Mouse (Mus musculus): ENCODE measurements around the gene Daxx. TPM values are rescaled to one million over a fixed set of nuclear protein-coding genes. Genes with fewer than 3 reads are reported as not detected.
"Not testable (repeated sequence)": the region's sequence is repeated elsewhere in the genome, so short reads cannot be mapped to it uniquely, and the experiment has no call there.

Daxx gene
- polyA plus RNA-seq, 1 experiment from 2014 or later: 55.0 TPM

DNA sequence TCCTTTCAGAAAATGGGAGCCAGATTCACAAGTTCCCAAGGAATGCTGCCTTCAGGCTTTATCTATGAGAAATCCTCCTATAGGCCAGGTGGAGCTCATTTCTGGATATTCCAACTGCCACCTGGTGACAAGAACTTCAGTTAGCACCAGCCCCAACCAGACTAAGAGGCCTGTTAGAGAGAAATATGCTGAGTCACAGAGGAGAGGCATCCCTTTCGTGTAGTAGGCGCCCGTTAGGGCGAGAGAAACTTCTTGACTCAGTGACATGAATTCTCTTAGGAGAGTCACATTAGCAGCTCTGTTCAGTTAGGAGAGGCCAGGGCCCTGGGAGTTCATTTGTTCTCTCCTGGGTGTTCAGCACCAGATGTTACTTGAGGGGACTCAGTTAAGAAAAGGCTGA, 9.6 kb upstream of the Daxx start:
- Histone ChIP-seq H3K9ac (replicated peaks; ENCODE audit: low read length) (no peak overlapping the region), H3K27ac (replicated peaks; ENCODE audit: low read depth, low read length) (no peak overlapping the region), H3K4me1 (ENCODE audit: control insufficient read depth, insufficient read depth, low read length) (no peaks in the 10 kb centered on the region), H3K9me3 (replicated peaks; ENCODE audit: control insufficient read depth, low read length) (no peaks in the 10 kb centered on the region), H3K4me2 (ENCODE audit: low read depth, low read length) (no peak overlapping the region), H3K27me3 (ENCODE audit: control insufficient read depth, insufficient read depth, low read length) (no peaks in the 10 kb centered on the region), H3K4me3 (ENCODE audit: low read depth, low read length) (no peak overlapping the region), H3K36me3 (replicated peaks; ENCODE audit: control insufficient read depth, insufficient read depth, low read depth, low read length) (no peaks in the 10 kb centered on the region)
- ATAC-seq (replicated peaks; ENCODE audit: insufficient number of reproducible peaks, low FRiP score, low TSS enrichment, low read depth): no peak
- no peak for DNase-seq (ENCODE audit: low spot score)
- WGBS: 79% methylated on average over 4 of the region's 4 CpGs

DNA sequence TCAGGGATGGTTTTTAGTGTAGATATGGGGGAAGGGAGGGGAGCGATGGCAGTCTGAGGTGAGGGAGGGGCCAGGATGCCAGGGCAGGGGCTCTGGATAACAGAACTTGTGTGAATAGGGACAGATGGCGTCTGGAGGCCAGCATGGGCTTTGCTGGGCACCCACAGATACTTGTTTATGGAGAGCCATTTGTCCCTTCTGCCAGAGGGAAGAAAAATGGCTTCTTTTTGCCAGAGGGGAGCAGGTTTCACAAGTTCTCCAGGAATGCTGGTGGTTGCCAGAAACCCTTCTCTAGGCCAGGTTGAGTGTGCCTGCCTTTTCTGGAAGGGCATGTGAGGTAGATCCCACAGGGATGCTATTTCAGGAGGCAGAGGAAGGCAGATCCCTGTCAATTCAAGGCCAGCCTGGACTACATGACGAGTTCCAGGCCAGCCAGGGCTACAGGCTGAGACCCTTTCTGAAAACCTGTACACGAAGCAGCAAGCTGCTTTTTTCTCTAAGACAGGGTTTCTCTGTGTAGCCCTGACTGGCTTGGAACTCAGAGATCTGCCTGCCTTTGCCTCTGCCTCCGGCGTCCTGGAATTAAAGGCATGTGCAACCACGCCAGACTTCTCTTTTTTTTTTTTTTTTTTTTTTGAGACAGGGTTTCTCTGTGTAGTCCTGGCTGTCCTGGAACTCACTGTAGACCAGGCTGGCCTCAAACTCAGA, 8.8 kb upstream of the Daxx start:
- WGBS: 69% methylated on average over 7 of the region's 7 CpGs
- H3K36me3 ChIP-seq (replicated peaks; ENCODE audit: control insufficient read depth, insufficient read depth, low read depth, low read length): no peaks in the 10 kb centered on the region
- no peak for ATAC-seq (replicated peaks; ENCODE audit: insufficient number of reproducible peaks, low FRiP score, low TSS enrichment, low read depth)
- no peak overlapping the region for H3K27ac ChIP-seq (replicated peaks; ENCODE audit: low read depth, low read length)
- H3K9me3 ChIP-seq (replicated peaks; ENCODE audit: control insufficient read depth, low read length): no peaks in the 10 kb centered on the region
- H3K4me2 ChIP-seq (ENCODE audit: low read depth, low read length): no peak overlapping the region
- H3K9ac ChIP-seq (replicated peaks; ENCODE audit: low read length): no peak overlapping the region
- no peaks in the 10 kb centered on the region for H3K4me1 ChIP-seq (ENCODE audit: control insufficient read depth, insufficient read depth, low read length)
- no peaks in the 10 kb centered on the region for H3K27me3 ChIP-seq (ENCODE audit: control insufficient read depth, insufficient read depth, low read length)
- no peak for DNase-seq (ENCODE audit: low spot score)
- H3K4me3 ChIP-seq (ENCODE audit: low read depth, low read length): no peak overlapping the region

DNA sequence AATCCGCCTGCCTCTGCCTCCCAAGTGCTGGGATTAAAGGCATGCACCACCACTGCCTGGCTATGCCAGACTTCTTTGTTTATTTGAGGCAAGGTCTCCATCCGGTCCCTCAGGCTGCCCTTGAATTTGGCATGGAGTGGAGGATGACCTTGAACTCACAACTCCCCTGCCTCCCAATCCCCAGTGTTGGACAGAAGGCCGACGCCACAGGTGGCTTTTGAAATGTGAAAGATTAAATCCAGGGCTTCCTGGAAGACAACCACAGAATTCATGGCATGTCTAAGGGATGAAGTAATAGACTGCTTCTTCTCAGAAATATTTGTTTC, 8.3 kb upstream of the Daxx start:
- Histone ChIP-seq H3K9me3 (replicated peaks; ENCODE audit: control insufficient read depth, low read length) (no peaks in the 10 kb centered on the region), H3K9ac (replicated peaks; ENCODE audit: low read length) (no peak overlapping the region), H3K27me3 (ENCODE audit: control insufficient read depth, insufficient read depth, low read length) (no peaks in the 10 kb centered on the region), H3K4me2 (ENCODE audit: low read depth, low read length) (no peak overlapping the region), H3K4me1 (ENCODE audit: control insufficient read depth, insufficient read depth, low read length) (no peaks in the 10 kb centered on the region), H3K4me3 (ENCODE audit: low read depth, low read length) (no peak overlapping the region), H3K27ac (replicated peaks; ENCODE audit: low read depth, low read length) (no peak overlapping the region), H3K36me3 (replicated peaks; ENCODE audit: control insufficient read depth, insufficient read depth, low read depth, low read length) (no peaks in the 10 kb centered on the region)
- ATAC-seq (replicated peaks; ENCODE audit: insufficient number of reproducible peaks, low FRiP score, low TSS enrichment, low read depth) (no peak), DNase-seq (ENCODE audit: low spot score) (no peak)
- 81% methylated on average over 4 of the region's 4 CpGs for WGBS

DNA sequence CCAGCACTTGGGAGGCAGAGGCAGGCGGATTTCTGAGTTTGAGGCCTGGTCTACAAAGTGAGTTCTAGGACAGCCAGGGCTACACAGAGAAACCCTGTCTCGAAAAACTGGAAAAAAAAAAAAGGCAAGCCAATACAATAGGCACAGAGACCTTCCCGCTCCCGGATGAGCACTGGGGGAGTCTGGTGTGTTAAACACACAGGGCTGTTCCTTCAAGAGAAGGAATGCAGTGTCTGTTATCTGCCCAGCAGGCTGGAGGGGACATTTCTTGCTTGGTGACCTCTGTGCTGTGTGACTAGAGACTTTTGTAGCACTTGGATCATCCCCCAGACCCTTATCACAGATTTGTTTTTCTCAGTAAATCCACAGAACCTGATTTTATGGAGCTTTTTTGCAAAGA, 7.6 kb upstream of the Daxx start:
- Histone ChIP-seq H3K27ac (replicated peaks; ENCODE audit: low read depth, low read length) (no peak overlapping the region), H3K4me3 (ENCODE audit: low read depth, low read length) (no peak overlapping the region), H3K9ac (replicated peaks; ENCODE audit: low read length) (no peak overlapping the region), H3K27me3 (ENCODE audit: control insufficient read depth, insufficient read depth, low read length) (no peaks in the 10 kb centered on the region), H3K4me1 (ENCODE audit: control insufficient read depth, insufficient read depth, low read length) (no peaks in the 10 kb centered on the region), H3K9me3 (replicated peaks; ENCODE audit: control insufficient read depth, low read length) (no peaks in the 10 kb centered on the region), H3K4me2 (ENCODE audit: low read depth, low read length) (no peak overlapping the region), H3K36me3 (replicated peaks; ENCODE audit: control insufficient read depth, insufficient read depth, low read depth, low read length) (no peaks in the 10 kb centered on the region)
- no peak for ATAC-seq (replicated peaks; ENCODE audit: insufficient number of reproducible peaks, low FRiP score, low TSS enrichment, low read depth)
- DNase-seq (ENCODE audit: low spot score): no peak
- WGBS: 61% methylated on average over 4 of the region's 4 CpGs

DNA sequence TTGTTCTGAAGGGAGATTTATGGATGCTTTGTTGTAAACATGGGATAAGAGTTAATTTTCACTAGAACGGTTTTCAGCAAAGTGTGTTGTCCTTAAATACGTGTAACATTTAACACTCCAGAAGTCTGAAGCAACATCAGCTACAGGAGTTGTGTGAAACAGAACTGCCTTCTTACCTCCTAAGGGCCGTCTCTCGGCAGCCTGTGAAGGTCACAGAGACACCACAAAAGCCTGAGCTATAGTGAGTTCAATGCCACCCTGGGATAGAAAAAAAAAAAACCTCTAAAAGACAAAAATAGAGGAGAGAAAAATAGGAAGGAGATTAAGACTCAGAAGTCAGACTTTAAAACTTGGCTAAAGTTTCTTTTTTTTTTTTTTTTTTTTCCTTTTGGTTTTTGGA, 7.1 kb upstream of the Daxx start:
- no peak for ATAC-seq (replicated peaks; ENCODE audit: insufficient number of reproducible peaks, low FRiP score, low TSS enrichment, low read depth)
- no peak for DNase-seq (ENCODE audit: low spot score)
- no peaks in the 10 kb centered on the region; the same call in 1 of the 2 replicates for H3K27me3 ChIP-seq (ENCODE audit: control insufficient read depth, insufficient read depth, low read length)
- WGBS: 85% methylated on average over 4 of the region's 4 CpGs
- H3K4me1 ChIP-seq (ENCODE audit: control insufficient read depth, insufficient read depth, low read length): no peaks in the 10 kb centered on the region
- no peak overlapping the region for H3K4me3 ChIP-seq (ENCODE audit: low read depth, low read length)
- H3K9ac ChIP-seq (replicated peaks; ENCODE audit: low read length): no peak overlapping the region
- no peaks in the 10 kb centered on the region for H3K36me3 ChIP-seq (replicated peaks; ENCODE audit: control insufficient read depth, insufficient read depth, low read depth, low read length)
- H3K27ac ChIP-seq (replicated peaks; ENCODE audit: low read depth, low read length): no peak overlapping the region
- no peaks in the 10 kb centered on the region for H3K9me3 ChIP-seq (replicated peaks; ENCODE audit: control insufficient read depth, low read length)
- H3K4me2 ChIP-seq (ENCODE audit: low read depth, low read length): no peak overlapping the region

DNA sequence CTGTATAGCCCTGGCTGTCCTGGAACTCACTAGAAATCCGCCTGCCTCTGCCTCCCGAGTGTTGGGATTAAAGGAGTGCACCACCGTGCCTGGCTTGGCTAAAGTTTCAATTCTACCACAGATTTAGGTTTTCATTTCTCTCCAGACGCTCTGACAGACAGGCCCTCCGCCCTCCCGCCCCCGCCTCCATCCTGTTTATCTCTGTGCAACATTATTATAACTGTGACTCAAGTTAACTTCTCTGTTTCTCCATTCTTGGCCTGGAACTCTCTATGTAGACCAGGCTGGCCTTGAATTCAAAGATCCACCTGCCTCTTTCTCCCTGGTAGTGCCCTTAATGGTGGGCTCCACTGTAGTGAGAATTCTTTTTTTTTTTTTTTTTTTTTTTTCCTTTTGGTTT, 6.7 kb upstream of the Daxx start:
- H3K4me3 ChIP-seq (ENCODE audit: low read depth, low read length): no peak overlapping the region
- no peaks in the 10 kb centered on the region for H3K9me3 ChIP-seq (replicated peaks; ENCODE audit: control insufficient read depth, low read length)
- DNase-seq (ENCODE audit: low spot score) (no peak), ATAC-seq (replicated peaks; ENCODE audit: insufficient number of reproducible peaks, low FRiP score, low TSS enrichment, low read depth) (no peak)
- H3K4me2 ChIP-seq (ENCODE audit: low read depth, low read length): no peak overlapping the region
- H3K9ac ChIP-seq (replicated peaks; ENCODE audit: low read length): no peak overlapping the region
- WGBS: 78% methylated on average over 7 of the region's 7 CpGs
- no peak overlapping the region for H3K27ac ChIP-seq (replicated peaks; ENCODE audit: low read depth, low read length)
- no peaks in the 10 kb centered on the region; the same call in 1 of the 2 replicates for H3K27me3 ChIP-seq (ENCODE audit: control insufficient read depth, insufficient read depth, low read length)
- no peaks in the 10 kb centered on the region for H3K4me1 ChIP-seq (ENCODE audit: control insufficient read depth, insufficient read depth, low read length)
- H3K36me3 ChIP-seq (replicated peaks; ENCODE audit: control insufficient read depth, insufficient read depth, low read depth, low read length): no peaks in the 10 kb centered on the region

DNA sequence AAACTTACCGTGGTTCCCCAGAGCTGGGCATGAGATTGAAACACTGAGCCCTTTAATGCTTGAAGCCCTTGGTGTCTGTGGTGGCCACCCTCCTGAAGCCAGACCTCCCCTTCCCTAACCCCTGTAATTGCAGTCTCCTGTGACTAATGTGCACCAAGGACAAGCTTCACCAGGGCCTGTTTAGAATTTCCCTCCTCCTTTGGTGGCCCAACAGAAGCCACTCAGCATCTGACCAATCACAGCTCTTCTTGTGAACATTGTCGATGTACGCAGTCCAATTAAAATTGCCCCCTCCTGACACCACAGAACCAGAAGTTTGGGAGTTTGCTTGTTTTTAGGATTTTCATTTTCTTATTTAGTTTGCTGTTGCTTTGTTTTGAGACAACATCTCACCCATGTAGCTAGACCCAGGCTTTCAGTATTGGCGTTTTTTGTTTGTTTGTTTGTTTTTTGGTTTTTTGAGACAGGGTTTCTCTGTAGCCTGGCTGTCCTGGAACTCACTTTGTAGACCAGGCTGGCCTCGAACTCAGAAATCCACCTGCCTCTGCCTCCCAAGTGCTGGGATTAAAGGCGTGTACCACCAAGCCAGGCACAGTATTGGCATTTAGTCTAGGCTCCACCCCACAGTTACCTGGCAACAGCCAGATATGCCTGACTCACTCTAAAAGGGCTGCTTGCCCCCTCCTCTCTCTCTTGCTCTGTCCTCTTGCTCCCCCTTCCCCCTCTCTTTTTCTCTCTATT, 5.1 kb upstream of the Daxx start:
- WGBS: 68% methylated on average over 6 of the region's 6 CpGs
- ATAC-seq (replicated peaks; ENCODE audit: insufficient number of reproducible peaks, low FRiP score, low TSS enrichment, low read depth); H3K36me3 ChIP-seq (replicated peaks; ENCODE audit: control insufficient read depth, insufficient read depth, low read depth, low read length); DNase-seq (ENCODE audit: low spot score); H3K4me1 ChIP-seq (ENCODE audit: control insufficient read depth, insufficient read depth, low read length); H3K27ac ChIP-seq (replicated peaks; ENCODE audit: low read depth, low read length); H3K9me3 ChIP-seq (replicated peaks; ENCODE audit: control insufficient read depth, low read length); H3K4me3 ChIP-seq (ENCODE audit: low read depth, low read length); H3K27me3 ChIP-seq (ENCODE audit: control insufficient read depth, insufficient read depth, low read length); H3K9ac ChIP-seq (replicated peaks; ENCODE audit: low read length); H3K4me2 ChIP-seq (ENCODE audit: low read depth, low read length): not testable (repeated sequence)

DNA sequence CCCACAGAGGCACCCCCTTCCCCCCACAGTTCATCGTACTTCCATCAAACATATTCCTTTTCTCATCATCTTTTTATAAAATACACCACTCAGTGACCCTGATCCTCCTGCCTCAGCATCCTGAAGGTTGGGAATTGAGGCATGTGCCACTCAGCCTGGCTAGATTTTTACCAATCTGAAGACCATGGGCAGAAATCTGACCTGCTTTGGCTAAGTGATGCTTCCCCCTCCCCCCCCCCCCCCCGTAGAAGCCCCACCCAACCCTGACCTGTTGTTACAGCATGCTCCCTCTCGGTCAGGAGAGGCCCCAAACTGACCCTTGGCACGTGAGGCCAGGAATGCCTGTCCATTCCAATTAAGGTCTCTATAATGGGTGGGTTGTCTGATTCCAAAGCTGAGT, 4.4 kb upstream of the Daxx start, which contains the start of gene Platr17:
Platr17 (plus strand) TSS at position 301 of the 400 bp plus-strand sequence.
- not testable (repeated sequence) for H3K36me3 ChIP-seq (replicated peaks; ENCODE audit: control insufficient read depth, insufficient read depth, low read depth, low read length); H3K27me3 ChIP-seq (ENCODE audit: control insufficient read depth, insufficient read depth, low read length); H3K4me3 ChIP-seq (ENCODE audit: low read depth, low read length); H3K9ac ChIP-seq (replicated peaks; ENCODE audit: low read length); H3K27ac ChIP-seq (replicated peaks; ENCODE audit: low read depth, low read length); H3K4me2 ChIP-seq (ENCODE audit: low read depth, low read length); ATAC-seq (replicated peaks; ENCODE audit: insufficient number of reproducible peaks, low FRiP score, low TSS enrichment, low read depth); H3K4me1 ChIP-seq (ENCODE audit: control insufficient read depth, insufficient read depth, low read length); H3K9me3 ChIP-seq (replicated peaks; ENCODE audit: control insufficient read depth, low read length); DNase-seq (ENCODE audit: low spot score)
- 23% methylated on average over 4 of the region's 4 CpGs for WGBS
